Mouse (Mus musculus) midbrain, embryonic 10.5 days (tissue): ENCODE measurements at regions not wholly inside any gene's neighbourhood (a gene's known extent, or its start where the extent isn't known, plus 50 kb on each side); places are given as distances from the start of the nearest gene placed in this dataset.

ENCODE experiments used
- DNase-seq: peaks from one replicate; pipeline ENCODE4 v3.0.0-alpha.2; 2017; ENCODE audit warnings: low spot score
- H3K27ac ChIP-seq: fragments of 300-500 bp; sonication (generic); replicated peaks from 2 replicates; pipeline ENCODE4 v1.5.1; 2016; ENCODE audit warnings: mild to moderate bottlenecking
- H3K27me3 ChIP-seq: fragments of 300-500 bp; sonication (generic); 2 replicates; pipeline ENCODE4 v1.6.1; 2016; ENCODE audit warnings: low read depth, mild to moderate bottlenecking; ENCODE audit not compliant: poor library complexity, severe bottlenecking
- H3K36me3 ChIP-seq: fragments of 300-500 bp; sonication (generic); 2 replicates; pipeline ENCODE4 v1.6.1; 2016; ENCODE audit warnings: mild to moderate bottlenecking, moderate library complexity
- H3K4me1 ChIP-seq: fragments of 300-500 bp; sonication (generic); 2 replicates; pipeline ENCODE4 v1.6.1; 2016
- H3K4me3 ChIP-seq: fragments of 300-500 bp; sonication (generic); 2 replicates; pipeline ENCODE4 v1.5.1; 2016; ENCODE audit warnings: mild to moderate bottlenecking, moderate library complexity
- H3K9me3 ChIP-seq: fragments of 300-500 bp; sonication (generic); replicated peaks from 2 replicates; pipeline ENCODE4 v1.6.1; 2016; ENCODE audit warnings: mild to moderate bottlenecking
- WGBS: fragments of 180-500 bp; shearing (Covaris S2); methylation state at CpG from one replicate; pipeline ENCODE4 v1.1.7; 2016; 5-methylcytosine and 5-hydroxymethylcytosine counted together

DNA sequence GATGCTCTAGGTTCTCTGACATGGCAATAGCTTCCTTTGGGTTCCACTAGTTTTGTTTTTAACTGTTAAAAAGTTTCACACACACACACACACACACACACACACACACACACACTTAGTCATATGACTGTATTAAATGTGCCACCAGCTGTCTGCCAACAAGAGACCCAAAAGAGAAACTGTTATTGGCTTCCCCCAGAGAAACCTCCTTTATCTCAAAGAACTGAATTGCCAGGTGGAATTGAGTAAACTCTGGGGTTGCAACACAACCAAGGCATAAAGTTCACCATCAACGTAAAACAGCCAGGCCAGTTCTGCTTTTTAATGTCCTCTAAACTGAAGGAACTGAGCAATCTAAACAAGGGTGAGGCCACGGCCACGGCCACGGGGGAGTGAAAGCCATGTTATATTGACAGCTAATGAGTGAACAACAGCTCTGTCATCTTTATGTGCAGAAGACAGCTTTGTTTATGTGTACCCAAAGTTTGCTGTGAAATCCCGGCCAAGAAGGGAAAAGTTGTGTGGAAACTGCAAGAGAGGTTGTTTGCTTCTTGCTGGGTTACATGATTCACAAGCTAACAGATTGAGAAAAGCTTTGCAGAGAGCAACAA is 69.3 kb downstream of the Btg1 start:
- Histone ChIP-seq H3K36me3 (no peaks in the 10 kb centered on the region), H3K27ac (no peak overlapping the region), H3K4me1 (0 out of 2 replicates have a peak, but pooled peaks cover 6% of the 10 kb centered on the region), H3K27me3 (no peaks in the 10 kb centered on the region), H3K9me3 (no peaks in the 10 kb centered on the region), H3K4me3 (no peak overlapping the region)
- no peak for DNase-seq
- 92% methylated on average over 5 of the region's 5 CpGs for WGBS

DNA sequence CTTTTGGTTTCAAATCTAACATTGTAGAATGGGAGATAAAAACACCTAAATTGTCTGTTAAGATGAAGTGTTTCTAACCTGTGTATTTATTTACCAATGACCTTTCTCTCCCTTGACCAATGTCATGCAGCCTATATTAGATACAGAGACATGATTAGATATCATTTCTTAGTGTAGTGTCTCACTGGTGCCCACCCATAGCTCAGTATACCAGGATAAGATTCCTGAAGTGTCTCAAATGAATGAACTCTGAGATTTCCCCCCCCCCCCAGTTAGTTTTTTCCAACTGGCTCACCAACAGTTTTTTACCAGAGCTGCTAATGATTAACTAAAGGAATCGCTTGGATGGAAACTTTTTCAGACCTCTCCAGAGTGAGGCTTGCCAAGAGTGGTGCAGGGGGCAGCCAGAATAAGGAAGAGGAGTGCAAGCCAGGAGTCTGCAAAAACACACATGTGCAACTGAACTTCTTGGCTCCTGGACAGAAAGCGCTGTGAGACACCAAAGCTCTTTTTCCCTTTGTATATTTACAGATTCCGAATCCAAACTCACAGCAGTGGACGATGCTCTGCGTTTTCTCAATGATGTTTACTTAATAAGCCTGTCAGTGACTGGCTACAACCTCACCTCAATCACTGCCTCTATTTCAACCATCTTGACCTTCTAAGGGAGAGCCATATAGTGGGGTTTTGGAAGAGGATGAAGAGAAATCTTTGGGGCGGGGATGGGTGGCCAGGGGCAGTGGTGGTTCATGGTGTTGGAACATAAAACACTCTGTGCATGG is 70.0 kb downstream of the Btg1 start:
- 85% methylated on average over 6 of the region's 6 CpGs for WGBS
- no peaks in the 10 kb centered on the region for H3K27me3 ChIP-seq
- 0 out of 2 replicates have a peak, but pooled peaks cover 6% of the 10 kb centered on the region for H3K4me1 ChIP-seq
- no peak overlapping the region for H3K27ac ChIP-seq
- H3K36me3 ChIP-seq = no peaks in the 10 kb centered on the region
- no peaks in the 10 kb centered on the region for H3K9me3 ChIP-seq
- no peak for DNase-seq
- H3K4me3 ChIP-seq = no peak overlapping the region

DNA sequence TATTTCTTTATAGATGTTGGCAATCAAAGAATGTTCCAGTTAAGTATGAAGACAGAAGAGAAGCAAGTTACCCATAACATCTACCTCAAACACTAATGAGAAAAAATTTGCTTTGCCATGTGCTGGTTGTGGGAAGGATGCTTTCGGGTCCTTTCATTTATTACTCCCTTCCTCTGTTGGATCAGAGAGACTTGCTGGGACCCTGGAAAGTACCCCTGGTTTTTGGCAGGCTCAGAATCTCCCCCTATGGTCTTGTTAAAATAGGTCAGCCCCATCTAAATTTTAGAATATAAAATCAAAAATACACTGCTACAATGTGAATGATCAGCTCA is 70.6 kb downstream of the Btg1 start:
- H3K27ac ChIP-seq = no peak overlapping the region
- 86% methylated on average over 1 of the region's 1 CpGs for WGBS
- no peak for DNase-seq
- H3K36me3 ChIP-seq = no peaks in the 10 kb centered on the region
- H3K9me3 ChIP-seq = no peaks in the 10 kb centered on the region
- H3K4me1 ChIP-seq = 0 out of 2 replicates have a peak, but pooled peaks cover 6% of the 10 kb centered on the region
- no peaks in the 10 kb centered on the region for H3K27me3 ChIP-seq
- no peak overlapping the region for H3K4me3 ChIP-seq

DNA sequence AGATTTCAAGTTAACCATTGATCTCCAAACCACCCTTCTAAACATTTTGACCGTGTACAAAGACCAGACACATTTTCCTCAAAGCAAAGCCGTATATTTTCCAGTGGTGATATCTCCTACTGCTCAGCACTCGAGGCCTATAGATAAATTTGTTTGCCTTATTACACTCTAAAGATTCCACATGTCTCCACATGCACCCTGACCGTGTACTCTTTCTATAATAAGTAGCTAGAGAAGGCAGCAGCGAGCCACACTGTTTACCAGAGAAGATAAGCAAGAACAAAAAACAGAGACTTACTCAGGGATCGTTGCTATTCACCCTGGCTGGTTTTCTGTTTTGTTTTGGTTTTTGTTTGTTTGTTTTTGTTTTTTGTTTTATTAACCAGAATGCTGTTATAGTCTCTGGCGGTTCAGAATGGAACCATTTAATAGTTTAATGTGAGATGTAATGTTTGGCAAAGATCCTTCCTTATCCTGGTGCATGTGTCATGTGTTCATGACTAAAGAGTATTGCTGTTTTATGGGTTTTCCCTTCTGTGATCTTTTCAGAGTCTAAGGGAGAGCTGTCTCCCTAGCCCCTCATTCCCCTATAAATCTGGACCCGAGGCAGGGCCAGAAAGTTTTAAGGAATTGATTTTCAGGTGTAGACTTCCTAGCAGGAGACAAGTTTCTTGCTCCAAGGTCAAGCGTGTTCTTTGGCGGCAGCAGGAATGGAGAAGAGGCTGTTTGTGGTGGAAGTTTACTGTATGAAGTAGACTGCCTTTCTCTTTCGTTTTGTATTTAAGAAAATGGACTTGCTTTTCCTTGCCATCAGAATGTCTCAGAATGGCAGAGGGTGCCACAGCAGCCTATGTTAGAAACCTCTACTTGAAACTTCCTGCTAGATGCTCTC is 73.4 kb downstream of the Btg1 start:
- 88% methylated on average over 11 of the region's 11 CpGs for WGBS
- Histone ChIP-seq H3K27ac (no peak overlapping the region), H3K4me3 (no peak overlapping the region), H3K4me1 (0 out of 2 replicates have a peak, but pooled peaks cover 6% of the 10 kb centered on the region), H3K27me3 (no peaks in the 10 kb centered on the region), H3K9me3 (no peaks in the 10 kb centered on the region), H3K36me3 (no peaks in the 10 kb centered on the region)
- no peak for DNase-seq

DNA sequence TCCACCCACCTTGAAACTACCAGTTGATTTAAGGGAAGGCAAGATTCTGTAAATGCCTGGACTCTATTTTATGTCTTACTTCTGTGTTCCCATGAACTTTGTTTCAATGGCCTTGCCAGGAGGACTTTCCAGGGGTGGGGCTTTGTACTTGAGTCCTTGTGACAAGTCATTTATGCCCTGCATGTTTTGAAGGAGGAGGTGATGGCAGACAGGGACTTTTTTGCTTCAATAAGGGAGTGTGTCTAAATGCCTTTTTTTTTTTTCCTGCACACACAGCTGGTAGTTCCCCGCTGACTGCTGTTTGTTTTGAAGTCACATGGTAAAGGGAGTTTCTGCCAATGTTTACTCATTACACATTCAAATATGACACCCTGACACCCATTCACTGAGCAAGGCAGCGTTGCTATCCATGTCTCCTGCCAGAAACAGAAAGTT is 74.1 kb downstream of the Btg1 start:
- DNase-seq = no peak
- no peak overlapping the region for H3K27ac ChIP-seq
- H3K4me1 ChIP-seq = 0 out of 2 replicates have a peak, but pooled peaks cover 6% of the 10 kb centered on the region
- 61% methylated on average over 2 of the region's 2 CpGs for WGBS
- H3K4me3 ChIP-seq = no peak overlapping the region
- no peaks in the 10 kb centered on the region for H3K9me3 ChIP-seq
- H3K27me3 ChIP-seq = no peaks in the 10 kb centered on the region
- no peaks in the 10 kb centered on the region for H3K36me3 ChIP-seq

DNA sequence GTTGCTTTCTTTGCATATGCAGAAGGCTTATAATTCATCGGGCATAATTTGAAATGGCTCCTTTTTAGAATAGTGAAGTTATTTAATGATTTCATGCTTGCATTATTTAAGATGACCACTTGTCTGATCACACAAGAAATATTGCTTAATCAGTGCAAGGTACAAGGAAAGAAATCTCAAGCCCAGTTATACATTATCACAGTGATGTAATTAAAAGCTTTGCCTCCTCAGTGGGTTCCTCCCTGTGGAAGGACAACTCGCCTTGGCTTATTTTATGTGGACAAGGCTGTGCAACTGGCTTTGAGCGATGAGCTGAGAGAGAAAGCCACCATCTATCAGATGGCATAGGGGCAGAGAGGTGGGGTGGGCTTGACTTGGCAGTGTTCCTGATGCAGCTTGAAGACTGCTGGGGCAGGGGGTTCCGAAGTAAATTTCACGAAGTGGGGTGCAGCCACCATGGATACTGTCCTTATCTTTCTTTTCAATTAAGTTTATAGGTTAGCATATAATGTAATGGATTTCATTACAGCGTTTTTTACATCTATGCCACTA is 74.6 kb downstream of the Btg1 start:
- Histone ChIP-seq H3K9me3 (no peaks in the 10 kb centered on the region), H3K4me1 (0 out of 2 replicates have a peak, but pooled peaks cover 6% of the 10 kb centered on the region), H3K27me3 (no peaks in the 10 kb centered on the region), H3K27ac (no peak overlapping the region), H3K36me3 (no peaks in the 10 kb centered on the region), H3K4me3 (no peak overlapping the region)
- DNase-seq = no peak
- 88% methylated on average over 6 of the region's 6 CpGs for WGBS

DNA sequence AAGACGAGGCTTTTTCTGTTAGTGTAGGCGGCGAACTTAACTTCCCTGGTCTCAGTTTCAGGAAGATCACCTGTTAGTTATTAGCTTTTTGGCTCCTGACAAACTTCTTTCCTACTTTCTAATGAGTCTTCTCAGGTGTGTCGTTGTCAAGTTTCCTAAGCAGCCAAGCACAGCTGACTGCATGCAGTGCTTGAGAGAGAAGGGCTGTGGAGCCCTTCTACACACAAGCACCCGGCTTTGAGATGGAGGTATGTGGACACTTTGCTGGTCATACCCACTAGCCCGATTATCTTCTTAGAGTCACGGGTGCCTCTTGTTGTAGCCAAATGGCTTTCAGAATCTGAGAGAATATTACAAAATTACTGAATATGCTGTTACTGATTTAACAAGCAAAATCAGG is 76.0 kb downstream of the Btg1 start:
- Histone ChIP-seq H3K9me3 (no peaks in the 10 kb centered on the region), H3K4me1 (0 out of 2 replicates have a peak, but pooled peaks cover 3% of the 10 kb centered on the region), H3K4me3 (no peak overlapping the region), H3K36me3 (no peaks in the 10 kb centered on the region), H3K27ac (no peak overlapping the region), H3K27me3 (no peaks in the 10 kb centered on the region)
- WGBS = 87% methylated on average over 7 of the region's 7 CpGs
- no peak for DNase-seq

DNA sequence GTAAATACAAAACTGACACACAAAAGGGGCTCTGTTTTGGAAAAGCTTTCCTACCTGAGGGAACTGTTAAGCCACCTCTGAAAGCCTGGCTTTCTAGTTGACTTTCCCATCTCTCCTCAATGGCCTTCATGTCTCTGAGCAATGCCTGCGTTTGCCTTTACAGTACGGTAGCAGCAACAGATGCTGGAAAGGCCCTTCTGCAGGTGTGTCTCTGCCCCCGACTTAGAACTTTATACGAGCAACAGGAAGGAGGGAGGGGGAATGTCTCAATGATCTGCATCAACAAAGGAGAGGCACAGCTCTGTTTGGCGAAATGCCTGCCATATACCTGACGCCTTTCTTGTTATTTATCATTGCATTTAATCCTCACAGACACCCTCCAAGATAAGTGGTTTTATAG is 77.0 kb downstream of the Btg1 start:
- H3K9me3 ChIP-seq = no peaks in the 10 kb centered on the region
- no peak overlapping the region for H3K27ac ChIP-seq
- H3K4me1 ChIP-seq = 0 out of 2 replicates have a peak, but pooled peaks cover 3% of the 10 kb centered on the region
- 86% methylated on average over 6 of the region's 6 CpGs for WGBS
- no peak overlapping the region for H3K4me3 ChIP-seq
- DNase-seq = no peak
- H3K36me3 ChIP-seq = no peaks in the 10 kb centered on the region
- H3K27me3 ChIP-seq = no peaks in the 10 kb centered on the region

DNA sequence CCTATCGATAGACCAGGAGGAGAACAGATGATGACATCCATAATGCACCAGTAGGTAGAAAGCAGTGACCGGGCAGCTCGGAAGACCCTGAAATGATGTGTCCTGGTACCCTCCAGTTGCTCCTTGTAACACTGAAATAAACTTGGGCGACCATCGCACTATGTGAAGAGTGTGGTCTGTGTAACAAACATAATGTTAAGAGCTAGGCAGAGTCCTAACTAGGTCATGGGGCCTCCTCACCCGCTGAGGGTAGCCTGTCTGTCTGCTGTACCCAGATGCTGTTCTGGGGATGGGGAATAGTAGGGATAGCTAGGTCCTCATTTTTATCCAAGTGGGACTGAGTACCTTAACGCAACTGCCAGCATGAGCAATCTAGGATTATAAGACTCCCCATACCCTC is 79.8 kb downstream of the Btg1 start:
- Histone ChIP-seq H3K4me3 (no peak overlapping the region), H3K36me3 (no peaks in the 10 kb centered on the region), H3K9me3 (no peaks in the 10 kb centered on the region), H3K4me1 (no peaks in the 10 kb centered on the region), H3K27me3 (no peaks in the 10 kb centered on the region), H3K27ac (no peak overlapping the region)
- DNase-seq = no peak
- 93% methylated on average over 7 of the region's 7 CpGs for WGBS

DNA sequence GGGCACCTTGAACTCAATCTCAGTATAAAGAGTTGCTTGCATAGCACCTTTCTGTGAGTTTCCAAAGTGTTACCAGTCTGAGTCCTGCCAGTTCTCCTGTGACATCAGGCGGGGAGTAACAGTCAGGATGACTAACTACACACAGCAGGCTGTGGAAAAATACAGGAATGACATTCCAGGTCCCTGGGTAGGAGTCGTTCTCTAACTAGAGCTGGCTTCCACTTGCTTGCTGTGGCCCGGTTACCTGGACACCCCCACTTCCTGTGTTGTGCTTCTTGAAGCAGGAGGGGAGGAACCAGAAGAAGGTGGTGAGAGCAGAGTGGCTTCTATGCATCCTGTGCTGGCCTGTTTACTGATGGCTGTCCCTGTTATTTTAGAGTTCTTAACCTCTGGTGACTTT is 81.0 kb downstream of the Btg1 start:
- Histone ChIP-seq H3K36me3 (no peaks in the 10 kb centered on the region), H3K27ac (no peak overlapping the region), H3K4me1 (no peaks in the 10 kb centered on the region), H3K4me3 (no peak overlapping the region), H3K27me3 (no peaks in the 10 kb centered on the region), H3K9me3 (no peaks in the 10 kb centered on the region)
- WGBS = 75% methylated on average over 3 of the region's 3 CpGs
- DNase-seq = no peak

DNA sequence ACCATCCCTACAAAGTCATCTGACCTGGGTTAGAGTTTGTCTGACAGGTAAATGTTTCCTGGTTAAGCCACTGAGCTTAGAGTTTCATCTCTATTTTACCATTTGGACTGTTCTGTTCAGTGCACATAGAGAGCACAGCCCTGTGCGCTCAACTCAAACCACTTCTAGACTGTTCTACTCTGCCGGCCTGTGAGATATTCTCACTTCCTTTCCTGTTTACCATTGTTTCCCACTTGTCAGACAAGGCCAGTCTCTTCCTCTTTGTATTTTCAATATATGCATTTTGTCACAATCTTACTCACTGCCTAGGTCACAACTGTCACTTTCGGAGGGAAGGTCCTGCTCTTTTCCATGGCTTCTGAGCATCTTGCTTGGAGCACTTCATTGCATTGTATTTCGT is 89.8 kb downstream of the Btg1 start:
- H3K4me1 ChIP-seq = no peaks in the 10 kb centered on the region
- H3K9me3 ChIP-seq = no peaks in the 10 kb centered on the region
- H3K27ac ChIP-seq = no peak overlapping the region
- DNase-seq = no peak
- H3K36me3 ChIP-seq = no peaks in the 10 kb centered on the region
- 92% methylated on average over 4 of the region's 4 CpGs for WGBS
- no peak overlapping the region for H3K4me3 ChIP-seq
- no peaks in the 10 kb centered on the region for H3K27me3 ChIP-seq

DNA sequence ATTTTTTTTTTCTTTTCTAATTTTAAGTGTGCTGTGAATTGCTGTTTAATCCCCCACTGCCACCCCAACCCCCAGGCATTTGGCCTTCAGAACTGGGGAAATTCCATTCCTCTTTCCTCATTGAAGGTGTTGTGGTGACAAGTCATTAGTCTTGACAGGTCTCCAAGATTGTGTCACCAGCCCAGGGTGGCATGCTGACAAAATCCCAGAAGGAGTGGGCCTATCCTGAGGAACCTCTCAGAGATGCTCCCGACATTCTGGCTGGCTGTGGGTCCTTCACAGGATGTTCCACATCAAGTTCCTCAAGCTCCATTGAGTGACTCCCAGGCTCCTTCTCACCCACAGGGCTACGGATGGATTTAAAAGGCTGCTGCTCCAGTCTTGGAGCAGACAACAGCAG is 91.7 kb downstream of the Btg1 start:
- no peaks in the 10 kb centered on the region for H3K9me3 ChIP-seq
- no peaks in the 10 kb centered on the region for H3K4me1 ChIP-seq
- DNase-seq = no peak
- WGBS = 85% methylated on average over 2 of the region's 2 CpGs
- H3K4me3 ChIP-seq = no peak overlapping the region
- H3K36me3 ChIP-seq = no peaks in the 10 kb centered on the region
- H3K27me3 ChIP-seq = no peaks in the 10 kb centered on the region
- no peak overlapping the region for H3K27ac ChIP-seq
